In genomic region chr16:78427470-78428041, GRCm38 (mm10) we compare ENCODE assay signal across 8 mouse cellular contexts. TPM values are rescaled to one million over a fixed set of nuclear protein-coding genes. Genes with fewer than 3 reads are reported as not detected.
DNase-seq lines count a peak whose midpoint lies in the region; ATAC-seq and TF ChIP-seq lines count a peak whose summit lies in the region.

No protein-coding gene starts in this region.

- H3K9ac ChIP-seq in hindbrain, embryonic 11.5 days (ENCODE audit: low read depth, low read length) = no peak overlapping the region
- peak overlapping the region; percentile 13; the same call in 1 of the 2 replicates for H3K9ac ChIP-seq in hindbrain, postnatal 0 days (replicated peaks; ENCODE audit: low read length)
- H3K9ac ChIP-seq in neural tube, embryonic 14.5 days (replicated peaks; ENCODE audit: low read depth, low read length) = peak overlapping the region; percentile 18; the same call in 1 of the 2 replicates

- ATAC-seq in hindbrain, embryonic 11.5 days (ENCODE audit: low FRiP score) = no peak
- ATAC-seq in hindbrain, postnatal 0 days = peak; percentile 77
- peak; percentile 80 for ATAC-seq in neural tube, embryonic 14.5 days (ENCODE audit: low read depth)

- peak; percentile 18 for DNase-seq in hindbrain, embryonic 11.5 days (ENCODE audit: low spot score)
- DNase-seq in hindbrain, embryonic 10.5 days (ENCODE audit: low spot score) = no peak
- no peak for DNase-seq in embryonic facial prominence, embryonic 10.5 days (ENCODE audit: low spot score)
- DNase-seq in gastrocnemius, postnatal 25 days = peak; percentile 69
- peak; percentile 52 for DNase-seq in hindbrain, postnatal 0 days (ENCODE audit: low spot score)
- DNase-seq in left cerebral cortex, postnatal 25 days (ENCODE audit: low spot score in 2 of 2) = peak; percentile 73 to 90
- no peak for DNase-seq in thymus, postnatal 10 days (ENCODE audit: low spot score in 2 of 2)

- no peaks in the 10 kb centered on the region for H3K9me3 ChIP-seq in hindbrain, embryonic 11.5 days (ENCODE audit: control insufficient read depth, low read length)
- no peaks in the 10 kb centered on the region for H3K9me3 ChIP-seq in hindbrain, embryonic 10.5 days
- no peaks in the 10 kb centered on the region for H3K9me3 ChIP-seq in embryonic facial prominence, embryonic 10.5 days
- H3K9me3 ChIP-seq in hindbrain, postnatal 0 days (ENCODE audit: low read length) = no peaks in the 10 kb centered on the region
- H3K9me3 ChIP-seq in neural tube, embryonic 14.5 days (ENCODE audit: control insufficient read depth, low read length) = no peaks in the 10 kb centered on the region

- H3K36me3 ChIP-seq in hindbrain, embryonic 11.5 days (ENCODE audit: control insufficient read depth, insufficient read depth, low read length) = no peaks in the 10 kb centered on the region
- no peaks in the 10 kb centered on the region for H3K36me3 ChIP-seq in hindbrain, embryonic 10.5 days
- H3K36me3 ChIP-seq in embryonic facial prominence, embryonic 10.5 days (replicated peaks) = no peaks in the 10 kb centered on the region
- H3K36me3 ChIP-seq in hindbrain, postnatal 0 days (ENCODE audit: insufficient read depth, low read length) = no peaks in the 10 kb centered on the region
- H3K36me3 ChIP-seq in neural tube, embryonic 14.5 days (ENCODE audit: control insufficient read depth, insufficient read depth, low read length) = no peaks in the 10 kb centered on the region

- TF ChIP-seq CTCF in hindbrain, postnatal 0 days (IDR thresholded peaks at IDR 0.05; ENCODE audit: low read depth) = no peak

- H3K4me3 ChIP-seq in hindbrain, embryonic 11.5 days (ENCODE audit: low read depth, low read length) = no peak overlapping the region
- H3K4me3 ChIP-seq in hindbrain, embryonic 10.5 days = no peak overlapping the region
- H3K4me3 ChIP-seq in embryonic facial prominence, embryonic 10.5 days = 0 out of 2 replicates have a peak overlapping the region, but pooled peaks have one; percentile 26
- peak overlapping the region; percentile 16; the same call in 1 of the 2 replicates for H3K4me3 ChIP-seq in hindbrain, postnatal 0 days (ENCODE audit: low read length)
- H3K4me3 ChIP-seq in neural tube, embryonic 14.5 days (ENCODE audit: low read depth, low read length) = peak overlapping the region; percentile 11; the same call in 1 of the 2 replicates

- intact Hi-C loops in left cerebral cortex, postnatal 25 days (cut with DNase I) = loop anchor here (2.0 kb wide), 1 partner anchor 51 kb away; the partner anchor contains the start of gene Btg3

- WGBS in hindbrain, embryonic 11.5 days = 54% methylated on average over 16 of the region's 16 CpGs
- WGBS in hindbrain, embryonic 10.5 days = 49% methylated on average over 16 of the region's 16 CpGs
- 46% methylated on average over 16 of the region's 16 CpGs for WGBS in embryonic facial prominence, embryonic 10.5 days
- WGBS in hindbrain, postnatal 0 days = 40% methylated on average over 16 of the region's 16 CpGs
- WGBS in neural tube, embryonic 14.5 days = 17% methylated on average over 16 of the region's 16 CpGs

- H3K27ac ChIP-seq in hindbrain, embryonic 11.5 days (ENCODE audit: low read depth, low read length) = no peak overlapping the region
- no peak overlapping the region for H3K27ac ChIP-seq in hindbrain, embryonic 10.5 days
- H3K27ac ChIP-seq in embryonic facial prominence, embryonic 10.5 days (replicated peaks) = no peak overlapping the region; the same call in 1 of the 2 replicates
- peak overlapping the region; percentile 36; the same call in 1 of the 2 replicates for H3K27ac ChIP-seq in hindbrain, postnatal 0 days
- no peak overlapping the region for H3K27ac ChIP-seq in neural tube, embryonic 14.5 days (ENCODE audit: low read depth, low read length)

- no peaks in the 10 kb centered on the region for H3K27me3 ChIP-seq in hindbrain, embryonic 11.5 days (ENCODE audit: control insufficient read depth, insufficient read depth, low read length)
- H3K27me3 ChIP-seq in hindbrain, embryonic 10.5 days (ENCODE audit: insufficient read depth, poor library complexity, severe bottlenecking) = no peaks in the 10 kb centered on the region
- H3K27me3 ChIP-seq in embryonic facial prominence, embryonic 10.5 days (replicated peaks; ENCODE audit: low read depth, poor library complexity, severe bottlenecking) = no peaks in the 10 kb centered on the region
- no peaks in the 10 kb centered on the region for H3K27me3 ChIP-seq in hindbrain, postnatal 0 days (ENCODE audit: insufficient read depth, low read length)
- H3K27me3 ChIP-seq in neural tube, embryonic 14.5 days (ENCODE audit: control insufficient read depth, insufficient read depth, low read length) = no peaks in the 10 kb centered on the region

- H3K4me2 ChIP-seq in hindbrain, embryonic 11.5 days (replicated peaks; ENCODE audit: low read depth, low read length) = no peak overlapping the region
- peak overlapping the region; percentile 40 for H3K4me2 ChIP-seq in hindbrain, postnatal 0 days (ENCODE audit: low read depth, low read length)
- H3K4me2 ChIP-seq in neural tube, embryonic 14.5 days (ENCODE audit: low read depth, low read length) = peak overlapping the region; percentile 47

- no peaks in the 10 kb centered on the region for H3K4me1 ChIP-seq in hindbrain, embryonic 11.5 days (replicated peaks; ENCODE audit: control insufficient read depth, insufficient read depth, low read length)
- H3K4me1 ChIP-seq in hindbrain, embryonic 10.5 days (replicated peaks) = peaks cover 9% of the 10 kb centered on the region
- H3K4me1 ChIP-seq in embryonic facial prominence, embryonic 10.5 days = peaks cover 21% of the 10 kb centered on the region
- H3K4me1 ChIP-seq in hindbrain, postnatal 0 days (ENCODE audit: insufficient read depth, low read length) = no peaks in the 10 kb centered on the region
- H3K4me1 ChIP-seq in neural tube, embryonic 14.5 days (ENCODE audit: control insufficient read depth, insufficient read depth, low read length) = peaks cover 5% of the 10 kb centered on the region; the same call in 1 of the 2 replicates

RNA-seq across cellular contexts. Expression of gene Btg3, which starts 50.6 kb away (rescaled TPM):
- polyA plus RNA-seq in hindbrain, embryonic 11.5 days (2014; fragmentation: Nextera tagmentation; extraction: Ambion mirVana) = 43.7 and 45.8 TPM in 2 replicates
- 39.9 and 42.1 TPM in 2 replicates for polyA plus RNA-seq in hindbrain, embryonic 10.5 days (2016; fragmentation: Nextera tagmentation; extraction: Ambion mirVana)
- polyA plus RNA-seq in embryonic facial prominence, embryonic 10.5 days (2016; fragmentation: Nextera tagmentation; extraction: Ambion mirVana) = 31.0 and 36.6 TPM in 2 replicates
- total RNA-seq in gastrocnemius, postnatal 25 days (2021) = 1 to 10 TPM; 4.7 to 8.1 TPM
- total RNA-seq in hindbrain, postnatal 0 days (2014; rRNA removed) = 7.9 and 8.1 TPM in 2 replicates
- 23.2 and 26.7 TPM in 2 replicates for polyA plus RNA-seq in hindbrain, postnatal 0 days (2015; fragmentation: Nextera tagmentation; extraction: Ambion mirVana)
- 10 to 100 TPM; 13.3 to 16.3 TPM for total RNA-seq in left cerebral cortex, postnatal 25 days (2021)
- 18.4 and 22.4 TPM in 2 replicates for polyA plus RNA-seq in neural tube, embryonic 14.5 days (2014; fragmentation: Nextera tagmentation; extraction: Ambion mirVana)

Comparison
In these comparisons a context has a peak if more than half of its experiments do, and no peak if none do; other contexts are left out.
1. DNase-seq: peak in hindbrain, embryonic 11.5 days (single experiment), gastrocnemius, postnatal 25 days (single experiment), hindbrain, postnatal 0 days (single experiment) and left cerebral cortex, postnatal 25 days (2 of 2); none in hindbrain, embryonic 10.5 days (single experiment), embryonic facial prominence, embryonic 10.5 days (single experiment) and thymus, postnatal 10 days (0 of 2).
2. H3K4me3 ChIP-seq: peak in embryonic facial prominence, embryonic 10.5 days (single experiment), hindbrain, postnatal 0 days (single experiment) and neural tube, embryonic 14.5 days (single experiment); none in hindbrain, embryonic 11.5 days (single experiment) and hindbrain, embryonic 10.5 days (single experiment).